Mouse (Mus musculus) adrenal gland, adult 8-10 months (tissue): ENCODE data around the gene Rasgef1c. TPM values are rescaled to one million over a fixed set of nuclear protein-coding genes. Genes with fewer than 3 reads are reported as not detected.

Experiments used
- DNase-seq: peaks from one replicate; pipeline ENCODE4 v3.0.0; 2022
- total RNA-seq, 4 experiments: library from RNA; stranded (reverse); gene quantifications; 2 replicates each; pipeline ENCODE4 v1.2.4; 2022

The Rasgef1c gene
- 1 to 10 TPM in 1 of 4 experiments, under 1 TPM in 3; 0.67 to 1.1 (median 0.82) TPM for total RNA-seq

DNA sequence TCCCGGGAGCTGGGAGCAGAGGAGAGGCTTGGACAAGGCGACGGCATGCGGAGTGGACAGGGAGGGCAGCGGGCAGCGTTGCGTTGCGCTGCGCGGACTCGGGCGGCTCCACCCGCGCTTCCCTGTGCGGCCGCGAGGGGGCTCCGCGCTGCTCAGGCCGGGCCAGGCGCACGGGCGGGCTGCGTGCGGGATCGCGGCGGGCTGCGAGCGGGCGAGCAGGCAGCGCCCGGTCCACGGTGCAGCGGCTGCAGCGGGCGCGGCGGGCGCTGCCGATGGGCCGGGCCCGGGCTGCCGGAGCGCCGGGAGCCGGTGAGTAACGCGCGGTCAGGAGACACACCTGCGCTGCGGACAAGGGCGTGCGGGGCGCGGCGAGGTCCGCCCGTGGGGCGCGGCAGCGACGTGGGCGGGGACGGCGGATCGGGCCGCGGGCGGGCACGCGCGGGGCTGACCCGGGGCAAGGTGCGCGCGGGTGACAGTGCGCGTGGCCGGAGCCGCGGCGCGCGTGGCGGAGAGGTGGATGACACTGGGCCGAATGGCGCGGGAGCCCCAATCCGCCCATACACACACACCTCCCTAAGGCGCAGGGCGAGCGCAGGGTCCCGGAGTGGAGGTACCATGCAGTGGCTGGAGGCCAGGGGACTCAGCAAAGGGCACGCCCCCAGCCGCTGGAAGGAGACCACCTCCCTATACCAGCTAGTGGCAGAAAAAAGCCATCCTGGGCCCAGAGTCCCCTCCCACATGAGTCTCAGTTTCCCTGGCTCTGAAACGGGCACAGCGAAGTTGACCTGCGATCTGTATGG lies at the start of gene Rasgef1c:
TSS of gene Rasgef1c (plus strand) at position 177 of the 800 bp plus-strand sequence.
- DNase-seq: no peak

DNA sequence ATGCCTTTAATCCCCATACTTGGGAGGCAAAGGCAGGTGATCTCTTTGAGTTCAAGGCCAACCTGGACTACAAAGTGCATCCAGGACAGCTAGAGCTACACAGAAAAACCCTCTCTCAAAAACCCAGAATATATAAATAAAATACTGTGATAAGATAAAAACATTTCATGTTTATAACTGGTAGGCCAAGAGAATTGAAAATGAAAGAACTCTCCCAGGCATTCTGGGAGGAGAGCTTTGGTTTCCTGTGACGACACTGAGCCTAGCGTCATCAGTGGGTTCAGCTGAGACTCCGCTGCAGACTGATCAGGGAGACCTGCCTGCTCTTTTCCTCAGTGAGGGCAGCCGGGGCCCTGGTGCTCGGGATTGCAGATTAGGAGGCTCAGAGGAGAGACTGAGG lies 46.5 kb upstream of the Rasgef1c start:
- no peak for DNase-seq

DNA sequence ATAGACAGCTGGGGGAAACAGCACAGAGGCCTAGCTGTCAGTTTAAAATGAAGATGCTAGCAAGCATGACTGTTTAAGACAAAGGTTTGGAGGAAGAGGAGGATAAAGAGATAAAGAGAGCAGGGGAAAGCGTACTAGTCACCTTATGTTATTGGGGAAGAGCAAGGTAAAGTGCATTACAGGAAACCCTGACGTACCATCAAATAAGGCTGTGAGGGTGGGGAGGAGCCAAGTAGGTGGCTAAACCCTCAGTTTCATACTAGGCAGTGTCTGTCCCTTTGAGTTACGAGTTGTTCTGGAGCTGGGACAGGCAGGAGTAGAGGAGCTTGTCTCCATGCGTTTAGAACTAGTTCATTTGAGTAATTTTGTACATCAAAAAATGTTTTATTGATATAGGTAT lies 40.5 kb upstream of the Rasgef1c start:
- DNase-seq: no peak

DNA sequence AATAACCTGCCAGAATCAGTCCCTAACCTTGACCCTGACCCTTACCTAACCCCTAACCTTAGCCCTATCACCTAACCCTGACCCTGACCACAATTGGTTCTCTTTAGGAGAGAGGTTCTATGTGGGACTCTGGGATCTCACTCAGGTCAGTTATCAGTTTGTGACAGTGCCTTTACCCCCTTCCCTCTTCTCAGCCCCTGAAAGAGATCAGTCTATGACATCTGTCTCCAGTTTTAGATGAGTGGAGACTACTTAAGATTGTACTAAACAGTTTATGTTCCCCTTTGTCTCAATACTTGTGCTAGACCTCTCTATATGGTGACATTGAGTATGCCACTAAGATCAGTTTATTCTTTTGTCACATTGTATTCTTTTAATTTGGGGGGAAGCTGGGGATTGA lies 37.7 kb upstream of the Rasgef1c start:
- no peak for DNase-seq

DNA sequence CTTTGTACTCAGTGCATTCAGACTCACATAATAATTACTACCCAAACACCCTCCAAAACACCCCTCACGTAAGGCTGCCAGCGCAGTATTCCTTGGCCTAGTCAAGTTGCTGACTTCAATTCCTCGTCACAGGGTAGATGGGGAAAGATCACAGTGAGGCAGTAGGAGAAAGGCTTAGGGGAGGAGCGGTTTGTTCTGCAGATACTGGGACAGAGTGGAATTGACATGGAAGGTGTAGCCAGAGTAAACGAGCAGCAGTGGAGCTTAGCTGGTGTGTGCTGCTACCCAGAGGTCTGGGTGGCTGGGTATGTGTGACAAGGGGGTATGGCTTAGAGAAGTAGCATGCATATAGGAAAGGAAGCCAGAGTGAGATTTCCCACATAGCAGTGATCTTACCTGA lies 34.3 kb upstream of the Rasgef1c start:
- no peak for DNase-seq

DNA sequence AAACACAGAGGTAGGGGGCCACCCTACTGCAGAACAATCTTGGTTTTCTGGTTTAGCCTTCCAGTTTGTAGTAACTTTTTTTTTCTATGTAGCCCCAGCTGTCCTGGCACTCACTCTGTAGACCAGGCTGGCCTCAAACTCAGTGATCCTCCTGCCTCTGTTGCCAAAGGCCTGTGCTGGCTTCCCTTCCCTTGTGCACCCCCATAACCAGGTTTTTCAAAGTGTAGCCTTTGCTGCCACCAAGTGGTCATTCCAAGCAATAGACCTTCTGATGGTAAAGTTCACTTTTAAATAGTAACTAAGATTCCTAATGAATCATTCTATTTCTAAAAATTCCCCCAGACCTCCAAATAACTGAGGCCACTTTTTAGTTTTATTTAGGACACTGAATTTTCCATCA lies 31.9 kb upstream of the Rasgef1c start:
- DNase-seq: peak; percentile 20

DNA sequence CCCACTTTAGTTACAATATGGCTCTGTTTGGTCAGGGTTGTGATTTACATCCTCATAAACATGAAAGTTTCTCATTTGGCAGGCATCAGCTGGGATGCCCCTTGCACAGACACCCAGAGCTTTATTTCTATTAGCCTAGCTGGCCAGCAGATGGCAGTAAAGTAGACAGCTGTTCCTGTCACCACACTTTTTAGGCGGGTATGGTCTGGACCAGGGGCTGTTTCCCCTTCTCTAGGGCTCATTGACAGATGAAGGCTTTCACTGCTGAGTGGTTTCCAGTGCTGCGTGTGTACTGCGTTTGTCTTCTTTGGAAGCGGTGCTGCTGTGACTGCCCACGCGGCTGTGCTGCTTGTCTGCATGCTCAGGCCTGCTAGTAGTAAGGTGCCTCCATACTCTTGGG lies 29.7 kb upstream of the Rasgef1c start:
- DNase-seq: no peak

DNA sequence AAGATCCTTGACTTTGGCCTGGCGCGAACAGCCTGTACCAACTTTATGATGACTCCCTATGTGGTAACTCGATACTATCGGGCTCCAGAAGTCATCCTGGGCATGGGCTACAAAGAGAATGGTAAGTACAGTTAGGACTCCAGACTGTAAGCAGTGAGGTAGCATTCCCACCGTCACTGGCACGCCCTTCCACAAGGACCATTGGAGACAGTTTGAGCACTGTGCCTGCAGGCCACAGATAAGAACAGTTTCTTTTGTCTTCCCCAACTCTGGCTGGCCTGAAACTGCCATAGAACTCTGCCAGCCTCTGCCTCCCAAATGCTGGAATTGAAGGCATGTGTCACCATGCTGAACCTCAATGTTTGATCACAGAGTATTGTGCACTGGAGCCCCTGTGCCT lies 28.9 kb upstream of the Rasgef1c start:
- no peak for DNase-seq

DNA sequence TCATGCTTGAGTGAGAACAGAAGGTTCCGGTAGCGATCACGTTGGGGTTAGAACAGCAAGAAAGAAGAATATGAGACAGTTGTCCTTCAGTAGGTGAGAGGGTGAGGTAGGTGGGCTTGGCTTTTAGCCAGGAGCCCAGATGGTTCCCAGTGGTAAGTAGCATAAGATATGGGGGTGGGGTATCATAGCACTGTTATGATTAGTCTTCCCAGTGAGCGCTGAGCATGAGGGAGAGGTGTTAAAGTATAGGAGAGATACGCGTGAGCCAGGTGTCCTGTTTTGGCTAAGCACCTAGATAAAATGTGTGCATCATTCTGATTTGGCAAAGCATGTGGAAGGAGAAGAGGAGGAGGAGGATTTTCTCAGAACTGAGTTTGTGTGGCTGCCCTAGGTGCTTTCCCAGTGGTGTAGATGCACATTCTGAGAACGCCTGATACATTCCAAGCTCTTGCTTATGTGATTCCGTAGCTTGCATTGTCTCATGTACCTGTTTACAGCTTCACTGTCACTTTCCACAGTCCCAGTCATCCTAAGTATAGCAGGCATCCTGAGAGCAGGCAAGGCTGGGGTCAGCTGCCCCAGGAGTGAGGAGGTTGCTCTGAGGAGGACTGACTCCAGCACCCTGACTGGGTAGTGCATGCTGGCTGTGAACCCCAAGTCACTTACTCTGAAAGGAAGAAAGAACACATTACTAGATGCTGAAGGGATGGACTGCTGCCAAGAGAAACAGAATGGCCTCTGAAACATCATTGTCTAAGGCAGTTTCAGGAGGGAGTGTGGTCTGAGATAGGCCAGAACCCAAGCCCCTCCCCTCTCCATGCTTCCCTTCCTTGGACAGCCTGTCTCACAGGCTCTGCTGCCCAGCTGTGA lies 24.5 kb upstream of the Rasgef1c start:
- no peak for DNase-seq

DNA sequence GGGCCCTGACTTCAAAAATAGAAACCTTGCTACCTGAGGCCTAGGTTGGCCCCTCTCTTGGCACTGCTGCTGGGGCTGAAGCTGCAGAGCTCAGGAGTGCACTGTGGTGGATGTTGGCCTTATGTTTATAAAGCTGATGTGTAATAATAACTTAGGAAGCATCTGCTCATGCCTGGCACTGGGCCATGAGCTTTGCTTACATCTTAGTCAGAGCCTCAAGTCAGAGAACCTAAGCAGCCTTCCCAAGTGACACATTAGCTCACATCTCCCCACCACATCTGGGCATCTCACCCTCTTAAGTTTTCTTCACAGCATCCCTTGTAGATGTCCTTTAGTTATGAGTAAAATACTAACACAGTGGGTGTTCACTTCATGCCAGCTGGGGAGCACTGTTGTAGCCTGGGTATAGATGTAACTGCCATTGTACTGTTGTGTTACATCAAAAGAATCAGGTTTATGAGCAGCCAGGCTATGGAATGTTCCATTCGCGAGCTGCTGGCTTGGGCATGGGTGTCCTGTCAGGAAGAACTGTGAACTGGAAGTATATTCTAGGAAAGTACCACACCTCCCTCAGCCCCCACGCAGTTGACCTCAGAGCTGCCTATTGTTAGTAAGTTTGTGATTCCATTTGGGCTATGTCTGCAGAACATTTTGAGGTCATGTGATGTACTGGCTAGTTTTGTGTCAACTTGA lies 21.5 kb upstream of the Rasgef1c start:
- DNase-seq: no peak

DNA sequence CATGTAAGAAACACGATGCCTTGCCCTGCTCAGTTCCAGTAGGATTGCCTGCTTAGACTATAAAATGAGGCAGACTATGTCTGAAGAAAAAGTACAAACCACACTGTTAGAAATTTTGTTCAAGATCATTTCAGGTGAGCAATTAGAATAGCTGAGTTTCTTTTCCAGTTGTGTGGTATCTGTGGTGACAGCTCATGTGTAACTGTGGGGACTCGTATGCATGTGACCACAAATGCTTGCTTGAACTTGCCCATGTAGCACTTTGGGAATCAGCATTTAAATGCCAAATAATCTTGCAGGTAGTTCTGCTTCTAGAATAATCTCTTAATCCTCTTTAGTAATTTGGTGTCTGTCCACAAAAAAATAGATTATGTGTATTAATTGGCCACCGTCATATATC lies 18.2 kb upstream of the Rasgef1c start:
- no peak for DNase-seq

DNA sequence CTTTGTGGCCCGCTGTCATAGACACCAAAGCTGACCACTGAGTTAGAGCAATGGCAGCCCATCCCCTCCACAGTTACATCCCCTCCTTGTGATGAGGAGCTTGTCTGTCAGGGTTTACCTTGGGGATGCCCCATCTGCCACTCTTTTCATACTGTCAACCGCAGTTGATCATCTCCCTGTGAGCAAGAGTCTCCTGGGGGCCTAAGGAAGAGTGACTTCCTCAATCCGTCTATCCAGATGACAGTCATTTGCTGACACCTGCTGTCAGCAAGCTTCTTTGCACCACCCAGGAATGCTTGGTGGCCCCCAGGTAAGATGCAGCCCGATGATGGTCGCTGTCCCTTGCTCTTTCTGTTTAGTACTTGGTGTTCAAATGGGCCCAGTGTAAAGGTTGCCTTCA lies 13.2 kb upstream of the Rasgef1c start:
- DNase-seq: no peak

DNA sequence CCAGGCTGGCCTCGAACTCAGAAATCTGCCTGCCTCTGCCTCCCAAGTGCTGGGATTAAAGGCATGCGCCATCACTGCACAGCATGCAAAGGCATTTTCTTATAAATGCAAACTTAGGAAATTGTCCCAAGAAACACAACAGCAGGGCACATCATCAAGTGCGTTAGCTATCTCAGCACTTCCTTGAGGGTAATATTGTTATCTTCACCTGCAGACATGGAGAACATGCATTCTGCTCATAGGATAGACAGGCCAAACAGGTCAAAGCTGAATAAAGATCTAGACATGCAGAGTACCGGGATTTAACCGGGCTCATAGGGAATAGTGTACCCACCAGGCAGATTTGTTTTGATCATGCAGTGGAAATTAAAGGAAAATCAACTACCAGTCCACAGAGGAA lies 9.6 kb upstream of the Rasgef1c start:
- no peak for DNase-seq

DNA sequence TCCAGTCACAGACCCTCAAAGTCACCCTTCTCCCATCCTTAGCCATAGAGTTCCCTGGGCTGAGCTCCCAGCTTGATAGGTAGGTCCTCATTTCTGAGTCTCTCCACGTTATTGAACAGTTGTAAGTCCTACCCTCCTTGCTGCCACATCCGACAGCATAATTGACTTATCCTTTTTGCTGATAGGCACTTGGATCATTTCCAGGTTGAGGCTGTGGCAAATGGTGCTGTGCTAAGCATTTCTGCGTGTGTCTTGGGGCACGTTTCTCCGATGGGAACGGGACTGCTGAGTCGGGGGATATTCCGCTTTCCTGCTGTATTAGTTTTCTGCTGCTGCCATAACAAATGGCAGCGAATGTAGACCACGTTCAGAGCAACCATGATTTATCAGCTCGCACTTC lies 7.8 kb upstream of the Rasgef1c start:
- no peak for DNase-seq

DNA sequence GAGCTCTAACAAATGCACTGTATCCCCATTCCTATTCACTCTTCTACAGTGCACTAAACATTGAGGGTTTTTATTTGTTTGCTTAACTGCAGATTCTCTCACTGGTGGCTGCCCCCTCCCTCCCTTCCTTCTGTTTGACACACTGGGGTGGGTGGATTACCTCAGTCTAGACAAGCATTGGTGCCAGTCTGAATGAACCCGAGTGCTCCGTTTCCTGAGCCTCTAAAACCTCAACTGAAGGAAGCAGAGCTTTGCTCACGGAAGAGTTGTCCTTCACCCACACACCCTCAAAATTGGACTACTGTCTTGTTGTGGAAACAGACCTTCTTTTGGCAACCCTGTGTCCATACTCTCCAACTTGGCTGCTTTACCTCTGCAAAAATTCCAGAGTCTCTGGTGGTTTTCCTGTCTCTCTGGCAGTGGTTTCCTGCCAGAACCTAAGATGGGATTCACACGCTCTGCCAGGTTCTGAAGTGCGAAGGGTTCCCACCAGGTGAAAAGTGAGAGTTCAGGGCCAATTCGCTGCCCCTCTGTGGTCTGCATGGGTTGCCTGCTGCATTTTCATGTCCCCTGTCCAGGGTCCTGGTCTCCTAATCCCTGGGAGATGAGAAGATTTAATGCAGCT lies 5.6 kb upstream of the Rasgef1c start:
- no peak for DNase-seq

DNA sequence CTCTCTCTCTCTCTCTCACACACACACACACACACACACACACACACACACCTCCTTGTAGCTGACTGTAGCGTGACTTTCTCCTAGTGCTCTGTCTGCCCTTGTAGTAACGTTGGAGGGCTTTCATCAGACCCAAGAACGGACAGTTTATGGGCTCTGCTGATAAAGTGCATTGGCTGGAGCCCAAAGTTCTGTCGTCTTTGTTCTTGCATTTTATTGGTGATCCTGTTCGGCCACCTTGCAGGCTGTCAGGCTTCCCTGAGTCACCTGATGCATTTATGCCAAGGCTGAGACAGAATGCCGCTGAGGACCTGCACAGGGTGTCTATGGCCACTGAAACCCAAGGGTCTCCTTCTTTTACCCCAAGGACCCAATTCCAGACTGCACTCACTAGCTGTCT lies 1.6 kb upstream of the Rasgef1c start:
- DNase-seq: peak; percentile 69

DNA sequence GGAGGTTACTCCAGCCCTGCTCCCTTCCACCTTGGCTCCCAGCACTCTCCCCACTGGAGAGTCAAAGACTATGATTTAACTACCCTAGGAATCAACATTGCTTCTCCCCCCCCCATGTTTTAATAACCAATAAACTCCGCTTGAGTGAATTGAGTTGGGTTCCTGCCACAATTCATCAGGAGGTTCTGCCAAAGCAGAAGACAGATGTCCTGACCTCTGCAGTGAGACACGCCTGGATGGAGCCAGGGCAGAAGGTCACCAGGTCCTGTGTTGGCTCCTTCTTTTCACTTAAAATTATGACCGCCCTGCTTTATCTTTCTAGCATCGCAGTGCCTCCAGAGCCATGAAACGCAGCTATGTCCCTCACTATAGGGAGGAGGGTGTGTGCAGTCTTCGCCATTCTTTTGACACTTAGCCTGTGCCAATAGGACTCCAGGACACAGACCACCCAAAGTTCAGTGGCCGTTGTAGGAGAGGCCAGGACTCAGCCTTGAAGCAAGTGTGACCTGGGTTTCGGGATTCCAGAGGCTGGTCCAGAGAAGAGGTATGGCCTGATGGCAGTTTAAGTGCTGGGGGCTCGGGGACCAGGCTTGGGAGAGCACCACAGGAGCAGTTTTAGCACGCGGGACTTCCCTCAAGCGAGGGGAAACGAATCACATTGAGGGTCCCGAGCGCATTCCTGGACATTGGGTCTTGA lies 525 bp upstream of the Rasgef1c start:
- no peak for DNase-seq

DNA sequence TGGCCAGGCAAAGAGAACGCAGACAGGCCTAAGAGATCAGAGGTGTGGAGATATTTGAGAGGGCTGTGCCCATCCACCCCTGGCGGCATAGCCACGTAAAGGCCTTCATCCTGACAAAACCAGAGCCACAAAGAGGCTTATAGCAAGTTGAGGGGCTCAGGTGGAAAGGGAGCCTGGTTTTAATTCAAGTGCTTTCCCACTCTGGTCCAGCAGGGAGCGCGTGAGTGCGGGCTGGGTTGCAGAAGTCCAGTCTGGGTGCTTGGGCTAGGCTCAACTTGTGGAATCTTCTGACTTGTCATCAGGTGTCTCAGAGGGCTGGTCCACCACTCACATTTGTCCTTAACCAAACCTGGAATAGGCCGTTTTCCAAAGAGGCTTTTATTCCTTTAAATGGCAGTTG lies 1.7 kb downstream of the Rasgef1c start:
- DNase-seq: no peak

DNA sequence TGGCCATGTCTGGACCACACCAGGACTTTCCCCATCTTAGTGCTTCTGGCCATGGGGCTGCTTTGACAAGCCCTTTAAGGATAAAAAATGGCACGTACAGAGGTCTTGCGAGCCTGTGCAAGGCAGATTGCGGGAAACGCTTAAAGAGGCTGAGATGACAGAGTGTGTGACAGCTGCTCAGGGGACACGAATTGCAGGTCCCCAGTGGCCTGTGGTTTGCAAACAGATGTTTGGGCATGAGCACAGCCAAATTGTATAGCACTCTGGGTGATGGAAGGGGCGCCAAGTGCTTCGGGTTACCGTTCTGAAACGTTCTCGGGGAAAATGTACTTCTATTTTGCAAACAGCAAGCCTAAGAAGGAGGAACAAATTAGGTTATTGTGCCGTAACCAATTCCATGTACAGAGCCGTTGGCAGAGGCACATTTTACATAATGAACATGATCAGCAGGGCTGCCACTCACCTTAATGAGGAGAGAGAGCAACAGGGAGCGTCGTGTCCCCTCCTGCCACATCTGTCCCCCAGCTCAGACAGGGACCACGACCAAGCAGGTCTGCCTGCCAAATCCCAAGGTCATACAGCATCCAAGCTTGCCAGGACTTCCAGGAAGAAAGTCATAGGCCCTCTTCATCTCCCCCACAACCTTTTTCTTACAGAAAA lies 17.0 kb downstream of the Rasgef1c start:
- no peak for DNase-seq

DNA sequence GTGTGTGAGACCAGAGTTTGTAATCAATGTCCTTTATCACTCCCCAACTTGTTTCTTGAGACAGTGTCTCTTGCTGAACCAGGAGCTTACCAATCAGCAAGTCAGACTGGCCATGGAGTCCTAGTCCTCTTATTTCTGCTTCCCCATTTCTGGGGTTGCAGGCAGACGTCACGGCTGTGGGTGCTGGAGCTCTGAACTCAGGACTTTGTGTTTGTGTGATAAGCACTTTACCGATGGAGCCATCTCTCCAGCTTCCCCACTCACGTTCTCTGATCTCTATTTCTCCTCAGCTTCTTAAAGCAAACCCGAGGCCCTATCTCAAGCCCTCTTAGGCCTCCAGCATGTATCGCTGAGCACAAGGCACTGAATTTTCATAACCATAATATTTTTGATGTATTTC lies 17.7 kb downstream of the Rasgef1c start:
- DNase-seq: no peak

DNA sequence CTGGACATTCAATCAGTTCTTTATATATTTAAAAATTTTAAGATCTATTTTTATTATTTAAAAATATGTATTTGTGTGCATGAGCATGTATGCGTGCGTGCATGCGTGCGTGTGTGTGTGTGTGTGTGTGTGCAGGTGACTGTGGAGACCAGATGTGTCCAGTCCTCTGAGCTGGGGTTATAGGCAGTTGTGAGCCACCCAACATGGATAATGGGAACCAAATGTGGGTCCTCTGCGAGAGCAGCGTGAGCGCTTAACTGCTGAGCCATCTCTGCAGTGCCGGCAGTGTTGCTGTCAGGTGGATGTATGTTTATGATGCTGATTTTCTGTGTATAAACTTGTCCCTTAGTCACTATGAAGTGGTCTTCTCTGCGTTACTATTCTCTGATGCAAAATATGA lies 21.9 kb downstream of the Rasgef1c start:
- no peak for DNase-seq

DNA sequence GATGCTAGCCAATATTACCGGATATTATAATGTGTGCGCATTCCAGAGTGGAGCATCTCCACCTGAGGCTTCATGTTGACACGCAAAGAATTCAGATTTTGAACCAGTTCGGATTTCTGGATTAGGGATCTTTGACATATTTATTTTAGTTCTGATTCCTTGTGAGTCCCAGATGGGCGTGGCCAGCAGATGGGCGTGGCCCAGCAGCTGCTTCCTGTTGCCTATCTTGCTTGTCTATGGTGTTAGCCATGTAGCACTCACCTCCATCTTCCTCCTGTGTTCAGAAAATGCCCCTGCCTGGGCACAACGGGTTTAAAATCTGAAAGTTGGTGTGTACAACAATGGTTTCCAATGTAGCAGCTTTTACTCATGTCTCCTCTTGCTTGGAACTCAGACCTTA lies 24.5 kb downstream of the Rasgef1c start:
- no peak for DNase-seq
